Mouse (Mus musculus) forebrain, embryonic 14.5 days (tissue): ENCODE results near the gene Tm4sf1. TPM values are rescaled to one million over a fixed set of nuclear protein-coding genes. Genes with fewer than 3 reads are reported as not detected.

Experiments
- ATAC-seq: fragments of 200-750 bp; cut with Nextera tagmentation; 2 replicates; pipeline ENCODE4 v1.8.0; 2017; ENCODE audit warnings: mild to moderate bottlenecking, moderate library complexity
- DNase-seq: peaks from one replicate; pipeline ENCODE4 v3.0.0-alpha.2; 2015; ENCODE audit warnings: low spot score
- H3K27ac ChIP-seq: fragments of 300-500 bp; sonication (generic); 2 replicates; pipeline ENCODE4 v1.5.1; 2014; ENCODE audit warnings: low read depth, mild to moderate bottlenecking, control low read depth, low read length, moderate library complexity
- H3K27me3 ChIP-seq: fragments of 300-500 bp; sonication (generic); replicated peaks from 2 replicates; pipeline ENCODE4 v1.6.1; 2014; ENCODE audit warnings: low read length, control low read depth, mixed read lengths; ENCODE audit not compliant: control insufficient read depth, insufficient read depth
- H3K36me3 ChIP-seq: fragments of 300-500 bp; sonication (generic); 2 replicates; pipeline ENCODE4 v1.6.1; 2014; ENCODE audit warnings: low read length, control low read depth; ENCODE audit not compliant: control insufficient read depth, insufficient read depth
- H3K4me1 ChIP-seq: fragments of 300-500 bp; sonication (generic); 2 replicates; pipeline ENCODE4 v1.6.1; 2014; ENCODE audit warnings: antibody characterized with exemption, low read length, control low read depth; ENCODE audit not compliant: control insufficient read depth, insufficient read depth
- H3K4me2 ChIP-seq: fragments of 300-500 bp; sonication (generic); 2 replicates; pipeline ENCODE4 v1.6.1; 2014; ENCODE audit warnings: mild to moderate bottlenecking, control low read depth, low read length
- H3K4me3 ChIP-seq: fragments of 300-500 bp; sonication (generic); 2 replicates; pipeline ENCODE4 v1.5.1; 2014; ENCODE audit warnings: low read depth, low read length, control low read depth
- H3K9ac ChIP-seq: fragments of 300-500 bp; sonication (generic); 2 replicates; pipeline ENCODE4 v1.6.1; 2014; ENCODE audit warnings: mild to moderate bottlenecking, low read length, control low read depth, moderate library complexity
- H3K9me3 ChIP-seq: fragments of 300-500 bp; sonication (generic); replicated peaks from 2 replicates; pipeline ENCODE4 v1.6.1; 2016; ENCODE audit warnings: low read length, control low read depth, mixed read lengths; ENCODE audit not compliant: control insufficient read depth
- WGBS: fragments of 180-500 bp; shearing (Covaris S2); extraction: QIAGEN DNeasy Blood & Tissue Kit; methylation state at CpG from one replicate; pipeline ENCODE4 v1.1.7; 2014; 5-methylcytosine and 5-hydroxymethylcytosine counted together
- polyA plus RNA-seq: library from polyadenylated mRNA; unstranded; fragments of >200 nt; fragmentation: Nextera tagmentation; extraction: Ambion mirVana; gene quantifications from 2 replicates; pipeline ENCODE4 v1.2.1, GENCODE M21; 2014

Gene Tm4sf1
- 20.9 and 23.8 TPM in 2 replicates for polyA plus RNA-seq

DNA sequence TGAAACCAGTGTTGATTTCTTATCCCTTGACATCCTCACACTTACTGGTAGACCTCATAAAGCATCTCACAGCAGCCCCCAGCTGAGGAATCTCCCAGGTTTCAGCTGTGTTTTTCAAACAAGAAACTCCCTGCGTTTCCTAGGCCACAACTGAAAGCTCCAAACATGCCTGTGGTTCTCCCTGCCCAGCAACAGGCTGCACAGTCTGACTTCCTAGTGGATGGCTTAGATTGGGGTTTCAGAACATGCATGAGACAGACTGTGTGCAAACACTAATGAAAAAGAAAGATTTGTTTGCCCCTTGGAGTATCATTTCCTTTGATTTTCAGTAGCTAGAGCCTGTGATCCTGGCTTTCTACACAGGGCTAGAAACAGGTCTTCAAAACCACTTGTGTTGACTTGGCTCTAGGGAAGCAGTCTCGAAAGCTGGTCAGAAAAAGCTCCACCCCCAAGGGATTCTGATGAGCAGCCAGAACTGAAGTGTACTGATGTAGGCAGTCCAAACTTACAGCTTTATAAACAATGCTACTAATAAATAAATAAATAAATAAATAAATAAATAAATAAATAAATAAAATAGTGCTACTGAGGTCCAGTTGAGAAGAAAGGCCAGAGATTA, at the start of gene Tm4sf1:
Gene Tm4sf1 (minus strand): TSS at position 68 of the 619 bp plus-strand sequence.
- Histone ChIP-seq H3K9me3 (no peaks in the 10 kb centered on the region), H3K9ac (no peak within 1 kb of the TSS), H3K4me2 (no peak within 1 kb of the TSS), H3K27me3 (no peaks in the 10 kb centered on the region), H3K27ac (no peak within 1 kb of the TSS), H3K4me3 (no peak within 1 kb of the TSS), H3K36me3 (no peaks in the 10 kb centered on the region), H3K4me1 (no peaks in the 10 kb centered on the region)
- no peak for DNase-seq
- 87% methylated on average over 2 of the region's 2 CpGs for WGBS
- ATAC-seq: no peak

GRCm38 (mm10) chr3:57344811-57345210, 43.0 kb upstream of the Tm4sf1 start:
- Histone ChIP-seq H3K9ac (no peak overlapping the region), H3K4me1 (no peaks in the 10 kb centered on the region), H3K27me3 (no peaks in the 10 kb centered on the region), H3K27ac (no peak overlapping the region), H3K9me3 (no peaks in the 10 kb centered on the region), H3K4me2 (no peak overlapping the region), H3K4me3 (no peak overlapping the region), H3K36me3 (no peaks in the 10 kb centered on the region)
- DNase-seq (no peak), ATAC-seq (no peak)
- 85% methylated on average over 5 of the region's 5 CpGs for WGBS

DNA sequence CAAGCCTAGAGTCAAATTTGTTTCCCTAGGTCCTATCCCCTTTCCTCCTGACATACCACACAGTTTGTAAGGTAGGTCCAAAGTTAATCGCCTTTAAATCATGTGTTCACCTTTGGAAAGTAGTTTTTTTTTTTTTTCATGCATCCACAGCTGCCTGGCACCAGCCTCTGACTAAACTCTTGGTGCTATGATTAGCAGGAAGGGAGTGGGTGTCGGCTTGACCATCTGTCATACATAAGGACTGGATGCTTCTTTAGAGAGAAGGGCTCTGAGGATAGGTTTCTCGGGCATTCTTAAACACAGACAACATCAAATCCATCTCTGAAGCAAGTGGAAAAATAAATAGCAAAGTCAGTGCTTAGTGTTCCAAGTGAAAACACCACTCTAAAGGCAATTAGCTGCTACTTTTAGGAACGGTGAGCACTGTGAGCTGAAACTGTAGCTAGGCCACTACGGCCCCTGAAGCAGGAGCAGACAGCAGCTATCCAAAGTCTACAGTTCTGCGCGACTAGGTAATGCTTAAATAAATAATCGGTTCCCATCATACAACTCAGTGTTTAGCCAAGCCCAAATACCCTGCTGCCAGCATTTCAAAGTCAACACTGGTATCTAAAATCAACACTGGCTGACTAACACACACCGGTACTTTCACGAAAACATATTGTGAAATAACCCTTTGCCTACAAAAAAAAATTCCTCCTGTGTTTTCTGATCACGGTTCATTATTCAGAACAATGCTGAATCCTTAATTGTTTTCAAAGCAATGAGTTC, 42.2 kb upstream of the Tm4sf1 start:
- 77% methylated on average over 11 of the region's 11 CpGs for WGBS
- ATAC-seq (no peak), DNase-seq (no peak)
- Histone ChIP-seq H3K36me3 (no peaks in the 10 kb centered on the region), H3K27ac (no peak overlapping the region), H3K9me3 (no peaks in the 10 kb centered on the region), H3K4me2 (no peak overlapping the region), H3K27me3 (no peaks in the 10 kb centered on the region), H3K4me1 (no peaks in the 10 kb centered on the region), H3K9ac (no peak overlapping the region), H3K4me3 (no peak overlapping the region)

DNA sequence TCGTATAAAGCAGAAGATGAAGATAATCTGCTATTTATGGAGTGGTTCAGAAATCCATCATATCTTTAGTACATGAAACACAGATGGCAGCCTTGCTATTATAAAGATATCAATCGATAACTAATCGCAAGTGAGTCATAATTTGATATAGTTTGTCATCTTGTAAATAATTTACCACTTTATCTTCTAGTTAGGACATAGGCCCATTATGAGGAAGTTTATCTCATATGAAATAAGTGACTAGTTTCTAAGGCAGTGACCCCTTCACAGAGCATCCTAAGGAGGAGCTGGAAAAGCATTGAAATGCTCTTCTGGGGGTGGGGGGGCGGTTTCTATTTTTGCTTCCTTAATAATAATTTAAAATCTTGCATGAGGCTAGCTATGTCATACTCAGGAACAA, 41.2 kb upstream of the Tm4sf1 start:
- Histone ChIP-seq H3K36me3 (no peaks in the 10 kb centered on the region), H3K9ac (no peak overlapping the region), H3K4me3 (no peak overlapping the region), H3K27me3 (no peaks in the 10 kb centered on the region), H3K4me2 (no peak overlapping the region), H3K9me3 (no peaks in the 10 kb centered on the region), H3K4me1 (no peaks in the 10 kb centered on the region), H3K27ac (no peak overlapping the region)
- 94% methylated on average over 4 of the region's 4 CpGs for WGBS
- DNase-seq (no peak), ATAC-seq (no peak)

GRCm38 (mm10) chr3:57341321-57341720, 39.5 kb upstream of the Tm4sf1 start:
- ATAC-seq (no peak), DNase-seq (no peak)
- Histone ChIP-seq H3K27me3 (no peaks in the 10 kb centered on the region), H3K9me3 (no peaks in the 10 kb centered on the region), H3K27ac (no peak overlapping the region), H3K36me3 (no peaks in the 10 kb centered on the region), H3K4me3 (no peak overlapping the region), H3K4me2 (no peak overlapping the region), H3K4me1 (no peaks in the 10 kb centered on the region), H3K9ac (no peak overlapping the region)
- whole genome bisulfite sequencing: 85% methylated on average over 3 of the region's 3 CpGs

- H3K4me3 ChIP-seq: no peak overlapping the region
- H3K27me3 ChIP-seq: no peaks in the 10 kb centered on the region
- no peaks in the 10 kb centered on the region for H3K4me1 ChIP-seq
- no peak overlapping the region for H3K9ac ChIP-seq
- no peak overlapping the region for H3K27ac ChIP-seq
- ATAC-seq (no peak), DNase-seq (no peak)
- no peak overlapping the region for H3K4me2 ChIP-seq
- H3K36me3 ChIP-seq: no peaks in the 10 kb centered on the region
- H3K9me3 ChIP-seq: no peaks in the 10 kb centered on the region
- WGBS: 73% methylated on average over 3 of the region's 3 CpGs
These were observed 33.5 kb upstream of the Tm4sf1 start for GRCm38 (mm10) chr3:57335080-57335815.

DNA sequence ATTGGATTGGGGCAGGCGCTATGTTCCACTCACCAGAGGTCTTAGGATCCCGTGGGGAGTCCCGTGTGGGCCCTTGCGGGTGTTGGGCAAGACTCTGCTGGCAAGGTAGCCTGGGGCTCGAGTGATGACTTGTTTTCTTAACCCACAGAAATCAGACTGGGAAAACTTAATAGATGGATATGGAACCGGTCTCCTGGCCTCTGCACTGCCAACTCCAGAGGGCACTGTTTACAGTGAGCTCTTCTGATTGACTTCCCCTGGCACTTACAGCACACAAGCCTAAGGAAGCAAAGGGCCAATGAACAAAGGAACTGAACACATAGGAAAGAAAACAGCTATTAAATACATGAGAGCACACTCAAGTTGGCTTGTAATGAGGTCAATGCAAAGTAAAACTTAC, 26.2 kb upstream of the Tm4sf1 start:
- Histone ChIP-seq H3K9ac (no peak overlapping the region), H3K4me2 (no peak overlapping the region), H3K9me3 (no peaks in the 10 kb centered on the region), H3K36me3 (no peaks in the 10 kb centered on the region), H3K4me3 (no peak overlapping the region), H3K27me3 (no peaks in the 10 kb centered on the region), H3K4me1 (no peaks in the 10 kb centered on the region), H3K27ac (no peak overlapping the region)
- 81% methylated on average over 4 of the region's 6 CpGs for WGBS
- DNase-seq (no peak), ATAC-seq (no peak)

DNA sequence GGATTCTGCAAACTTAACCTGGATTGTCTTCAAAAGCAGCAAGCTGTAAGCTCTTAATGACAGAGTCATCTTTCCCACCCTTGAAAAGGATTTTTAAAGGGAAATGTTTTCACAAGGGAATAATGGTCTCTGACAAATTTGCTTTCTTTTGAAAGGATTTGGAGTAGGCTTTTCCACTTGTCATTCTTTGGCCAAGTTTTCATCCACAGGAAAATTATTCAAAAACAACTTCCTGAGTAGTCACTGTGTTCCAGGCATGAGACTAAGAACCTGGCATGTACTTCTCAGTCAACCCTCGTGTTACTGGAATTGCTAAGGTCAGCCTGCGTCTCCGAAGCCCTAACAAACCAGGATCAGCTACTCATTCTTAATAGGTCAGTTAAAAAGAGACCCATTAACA, 5.3 kb upstream of the Tm4sf1 start:
- no peak for ATAC-seq
- Histone ChIP-seq H3K4me2 (no peak overlapping the region), H3K9ac (no peak overlapping the region), H3K36me3 (no peaks in the 10 kb centered on the region), H3K27me3 (no peaks in the 10 kb centered on the region), H3K27ac (no peak overlapping the region), H3K4me1 (no peaks in the 10 kb centered on the region), H3K9me3 (no peaks in the 10 kb centered on the region), H3K4me3 (no peak overlapping the region)
- 71% methylated on average over 3 of the region's 3 CpGs for WGBS
- DNase-seq: no peak

GRCm38 (mm10) chr3:57305564-57305963, 3.8 kb upstream of the Tm4sf1 start:
- Histone ChIP-seq H3K9me3 (no peaks in the 10 kb centered on the region), H3K27me3 (no peaks in the 10 kb centered on the region), H3K4me1 (no peaks in the 10 kb centered on the region), H3K27ac (no peak overlapping the region), H3K9ac (no peak overlapping the region), H3K36me3 (no peaks in the 10 kb centered on the region), H3K4me2 (no peak overlapping the region), H3K4me3 (no peak overlapping the region)
- 83% methylated on average over 4 of the region's 4 CpGs for WGBS
- DNase-seq (no peak), ATAC-seq (no peak)
